In genomic region chr7:139466484-139467176, GRCm38 (mm10) we compare ENCODE assay signal across 7 mouse cellular contexts.
DNase-seq lines count a peak whose midpoint lies in the region; TF ChIP-seq lines count a peak whose summit lies in the region.

No protein-coding gene starts in this region.

- H3K4me1 ChIP-seq in liver, adult 2 months (ENCODE audit: control insufficient read depth, insufficient read depth, low read length): peaks cover 9% of the 10 kb centered on the region; the same call in 1 of the 2 replicates
- H3K4me1 ChIP-seq in small intestine, adult 2 months (ENCODE audit: control insufficient read depth, insufficient read depth, insufficient read length, low read length): peaks cover 14% of the 10 kb centered on the region

- no peak for TF ChIP-seq CTCF in liver, adult 2 months (IDR thresholded peaks at IDR 0.05; ENCODE audit: low read depth, low read length)
- no peak for TF ChIP-seq CTCF in small intestine, adult 2 months (IDR thresholded peaks at IDR 0.05; ENCODE audit: extremely low read depth, insufficient read length, insufficient replicate concordance, low read depth, low read length)

- intact Hi-C loops in left cerebral cortex, postnatal 14 days (cut with DNase I): no loop called here

- DNase-seq in liver, adult 2 months (ENCODE audit: extremely low read depth, low read depth, low spot score): no peak
- DNase-seq in liver: no peak
- DNase-seq in embryo, embryonic 10.5 days (ENCODE audit: low spot score): peak; percentile 26
- DNase-seq in induced T-regulatory cell, adult 2 months (ENCODE audit: low read depth): peak; percentile 9
- DNase-seq in frontal cortex, adult 2 months (ENCODE audit: extremely low spot score in 1 of 2, low spot score in 1 of 2): no peak
- no peak for DNase-seq in left cerebral cortex, postnatal 14 days (ENCODE audit: low spot score in 2 of 2)

- no peak overlapping the region for H3K9ac ChIP-seq in liver, adult 2 months (ENCODE audit: low read depth, low read length)

- WGBS in liver, adult 2 months: 60% methylated on average over 6 of the region's 7 CpGs
- 54% methylated on average over 7 of the region's 7 CpGs for WGBS in small intestine, adult 2 months

- peaks cover 2% of the 10 kb centered on the region; the same call in 1 of the 2 replicates for H3K79me2 ChIP-seq in liver, adult 2 months (ENCODE audit: control insufficient read depth, insufficient read depth, low read length)

- H3K27ac ChIP-seq in liver, adult 2 months (replicated peaks; ENCODE audit: insufficient read depth, low read depth, low read length): 0 out of 2 replicates have a peak overlapping the region, but pooled peaks have one; percentile 22
- H3K27ac ChIP-seq in small intestine, adult 2 months (ENCODE audit: insufficient read depth, low read depth, low read length): peak overlapping the region; percentile 24; the same call in 1 of the 2 replicates

- H3K36me3 ChIP-seq in liver, adult 2 months (ENCODE audit: control insufficient read depth, insufficient read depth, low read length): no peaks in the 10 kb centered on the region
- no peaks in the 10 kb centered on the region for H3K36me3 ChIP-seq in small intestine, adult 2 months (ENCODE audit: control insufficient read depth, insufficient read depth, low read length)

- H3K27me3 ChIP-seq in liver, adult 2 months (ENCODE audit: control insufficient read depth, insufficient read depth, low read length): no peaks in the 10 kb centered on the region
- no peaks in the 10 kb centered on the region for H3K27me3 ChIP-seq in small intestine, adult 2 months (ENCODE audit: control insufficient read depth, insufficient read depth, low read length)

- H3K4me3 ChIP-seq in liver, adult 2 months (ENCODE audit: insufficient read depth, low read depth, low read length): no peak overlapping the region
- no peak overlapping the region for H3K4me3 ChIP-seq in small intestine, adult 2 months (ENCODE audit: low read depth, low read length)

- TF ChIP-seq POLR2A in liver, adult 2 months (IDR thresholded peaks at IDR 0.05; ENCODE audit: extremely low read depth, insufficient read depth, low read length): no peak
- TF ChIP-seq POLR2A in small intestine, adult 2 months (IDR thresholded peaks at IDR 0.05; ENCODE audit: low read depth, low read length): no peak

Comparison
In these comparisons a context has a peak if more than half of its experiments do, and no peak if none do; other contexts are left out.
1. DNase-seq: peak in embryo, embryonic 10.5 days (single experiment) and induced T-regulatory cell, adult 2 months (single experiment); none in liver, adult 2 months (single experiment), liver (single experiment), frontal cortex, adult 2 months (0 of 2) and left cerebral cortex, postnatal 14 days (0 of 2).